Mouse (Mus musculus) ovary, adult 18-20 months (tissue): Measurements from ENCODE around the gene Thoc5.
A peak's percentile ranks its signal among the peaks of the same experiment; 100 is the strongest.

Source experiments
- DNase-seq: peaks from one replicate; pipeline ENCODE4 v3.0.0; 2022; ENCODE audit warnings: low spot score, mixed read lengths

The Thoc5 gene

GRCm38 (mm10) chr11:4894848-4895816, at the start of gene Thoc5:
Thoc5 (plus strand) TSS chr11:4895320.
- DNase-seq = peak; percentile 68

GRCm38 (mm10) chr11:4848483-4849248, 46.5 kb upstream of the Thoc5 start:
- no peak for DNase-seq

GRCm38 (mm10) chr11:4849258-4849943, 45.7 kb upstream of the Thoc5 start, which contains the start of gene Nf2:
Nf2 (minus strand) TSS chr11:4849536.
- peak; percentile 98 for DNase-seq

- no peak for DNase-seq
Measured at GRCm38 (mm10) chr11:4850404-4850803, 44.7 kb upstream of the Thoc5 start.

- no peak for DNase-seq
Measured at GRCm38 (mm10) chr11:4853021-4853420, 42.1 kb upstream of the Thoc5 start.

- DNase-seq = no peak
Measured at GRCm38 (mm10) chr11:4854181-4854580, 40.9 kb upstream of the Thoc5 start.

- no peak for DNase-seq
Measured at GRCm38 (mm10) chr11:4858416-4858815, 36.7 kb upstream of the Thoc5 start.

- DNase-seq = no peak
Measured at GRCm38 (mm10) chr11:4860986-4861385, 34.1 kb upstream of the Thoc5 start.

- DNase-seq = no peak
Measured at GRCm38 (mm10) chr11:4861816-4862604, 33.1 kb upstream of the Thoc5 start.

- DNase-seq = no peak
Measured at GRCm38 (mm10) chr11:4862730-4863129, 32.4 kb upstream of the Thoc5 start.

- peak; percentile 14 for DNase-seq
Measured at GRCm38 (mm10) chr11:4865645-4866251, 29.4 kb upstream of the Thoc5 start.

- DNase-seq = peak; percentile 59
Measured at GRCm38 (mm10) chr11:4873755-4874475, 21.2 kb upstream of the Thoc5 start, which contains the start of gene Nipsnap1. Nipsnap1 (plus strand) TSS chr11:4873951.

- no peak for DNase-seq
Measured at GRCm38 (mm10) chr11:4874551-4874950, 20.6 kb upstream of the Thoc5 start.

GRCm38 (mm10) chr11:4881087-4881486, 14.0 kb upstream of the Thoc5 start:
- no peak for DNase-seq

- DNase-seq = no peak
Measured at GRCm38 (mm10) chr11:4882892-4883627, 12.1 kb upstream of the Thoc5 start.

GRCm38 (mm10) chr11:4885385-4885903, 9.7 kb upstream of the Thoc5 start:
- no peak for DNase-seq

GRCm38 (mm10) chr11:4886987-4887386, 8.1 kb upstream of the Thoc5 start:
- no peak for DNase-seq

- no peak for DNase-seq
Measured at GRCm38 (mm10) chr11:4900437-4900836, 5.3 kb downstream of the Thoc5 start.

- DNase-seq = no peak
Measured at GRCm38 (mm10) chr11:4901956-4902355, 6.8 kb downstream of the Thoc5 start.
